Mouse (Mus musculus): ENCODE results near the gene Tas2r118. TPM values are rescaled to one million over a fixed set of nuclear protein-coding genes. Genes with fewer than 3 reads are reported as not detected.

Gene Tas2r118
- polyA plus RNA-seq (2014; fragmentation: Illumina TruSeq; extraction: RNeasy Lipid Tissue Mini Kit (QIAGEN cat#74804); ENCODE audit: insufficient read depth, low read depth, low replicate concordance): not detected

DNA sequence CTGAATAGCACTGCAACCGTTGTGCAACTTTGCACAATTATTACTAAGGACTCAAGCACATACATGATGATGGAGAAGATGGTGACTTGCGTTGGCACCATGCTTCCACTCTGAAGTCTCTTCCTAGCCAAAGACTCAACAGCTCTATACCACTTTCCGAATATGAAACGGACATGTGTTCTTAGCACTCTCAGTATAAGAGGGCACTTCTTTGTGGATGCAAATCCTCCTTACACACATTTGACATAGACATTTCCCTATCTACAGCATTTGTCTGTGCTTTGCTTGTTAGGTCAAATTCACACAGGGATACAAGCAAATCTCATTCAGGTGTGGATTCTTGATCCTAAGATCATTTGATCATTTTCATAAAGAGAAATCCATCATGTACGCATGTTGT is at the start of gene Tas2r118:
Gene Tas2r118, minus strand, starts transcription at position 101 of the 400 bp plus-strand sequence.

Other genes with a start within 250 kb of the Tas2r118 start
- gene Cadps2, start 130.6 kb downstream of the Tas2r118 start, polyA plus RNA-seq (2014; fragmentation: Illumina TruSeq; extraction: RNeasy Lipid Tissue Mini Kit (QIAGEN cat#74804); ENCODE audit: insufficient read depth, low read depth, low replicate concordance): 13.2 TPM
- not detected for gene Slc13a1, start 198.0 kb upstream of the Tas2r118 start, polyA plus RNA-seq (2014; fragmentation: Illumina TruSeq; extraction: RNeasy Lipid Tissue Mini Kit (QIAGEN cat#74804); ENCODE audit: insufficient read depth, low read depth, low replicate concordance)